Mouse (Mus musculus) limb, embryonic 15.5 days (tissue): ENCODE results near the gene Lrmda. TPM values are rescaled to one million over a fixed set of nuclear protein-coding genes. Genes with fewer than 3 reads are reported as not detected.
"Not testable (repeated sequence)": the region's sequence is repeated elsewhere in the genome, so short reads cannot be mapped to it uniquely, and the experiment has no call there.

ENCODE experiments used
- ATAC-seq: fragments of 200-750 bp; cut with Nextera tagmentation; 2 replicates; pipeline ENCODE4 v1.8.0; 2017; ENCODE audit warnings: low read depth, moderate TSS enrichment; ENCODE audit not compliant: insufficient number of reproducible peaks, low FRiP score, low TSS enrichment
- H3K27ac ChIP-seq: fragments of 300-500 bp; sonication (generic); 2 replicates; pipeline ENCODE4 v1.5.1; 2015; ENCODE audit warnings: moderate library complexity, mild to moderate bottlenecking, inconsistent platforms
- H3K27me3 ChIP-seq: fragments of 300-500 bp; sonication (generic); 2 replicates; pipeline ENCODE4 v1.6.1; 2015; ENCODE audit warnings: inconsistent platforms
- H3K36me3 ChIP-seq: fragments of 300-500 bp; sonication (generic); 2 replicates; pipeline ENCODE4 v1.6.1; 2015; ENCODE audit warnings: inconsistent platforms
- H3K4me1 ChIP-seq: fragments of 300-500 bp; sonication (generic); 2 replicates; pipeline ENCODE4 v1.6.1; 2015; ENCODE audit warnings: inconsistent platforms
- H3K4me2 ChIP-seq: fragments of 300-500 bp; sonication (generic); 2 replicates; pipeline ENCODE4 v1.6.1; 2015; ENCODE audit warnings: mild to moderate bottlenecking, inconsistent platforms
- H3K4me3 ChIP-seq: fragments of 300-500 bp; sonication (generic); 2 replicates; pipeline ENCODE4 v1.5.1; 2015; ENCODE audit warnings: mild to moderate bottlenecking, inconsistent platforms
- H3K9ac ChIP-seq: fragments of 300-500 bp; sonication (generic); 2 replicates; pipeline ENCODE4 v1.6.1; 2015; ENCODE audit warnings: inconsistent platforms
- H3K9me3 ChIP-seq: fragments of 300-500 bp; sonication (generic); 2 replicates; pipeline ENCODE4 v1.6.1; 2016; ENCODE audit warnings: inconsistent platforms
- WGBS: fragments of 180-500 bp; shearing (Covaris S2); methylation state at CpG from one replicate; pipeline ENCODE4 v1.1.7; 2015; 5-methylcytosine and 5-hydroxymethylcytosine counted together
- polyA plus RNA-seq: library from polyadenylated mRNA; unstranded; fragments of >200 nt; fragmentation: Nextera tagmentation; extraction: Ambion mirVana; gene quantifications from 2 replicates; pipeline ENCODE4 v1.2.1, GENCODE M21; 2015

Lrmda gene
- polyA plus RNA-seq, 1 experiment from 2014 or later: 0.17 TPM

GRCm38 (mm10) chr14:22800020-22800419 lies 780.5 kb downstream of the Lrmda start:
- Histone ChIP-seq H3K4me1 (no peaks in the 10 kb centered on the region), H3K36me3 (no peaks in the 10 kb centered on the region), H3K4me2 (no peak overlapping the region), H3K4me3 (no peak overlapping the region), H3K9me3 (no peaks in the 10 kb centered on the region), H3K27me3 (0 out of 2 replicates have a peak, but pooled peaks cover 6% of the 10 kb centered on the region), H3K9ac (no peak overlapping the region), H3K27ac (no peak overlapping the region)
- 50% methylated on average over 4 of the region's 4 CpGs for WGBS
- ATAC-seq: no peak

- Histone ChIP-seq H3K27ac (no peak overlapping the region), H3K4me1 (no peaks in the 10 kb centered on the region), H3K36me3 (no peaks in the 10 kb centered on the region), H3K4me3 (no peak overlapping the region), H3K4me2 (no peak overlapping the region), H3K9me3 (no peaks in the 10 kb centered on the region), H3K9ac (no peak overlapping the region), H3K27me3 (0 out of 2 replicates have a peak, but pooled peaks cover 6% of the 10 kb centered on the region)
- WGBS: 63% methylated on average over 13 of the region's 13 CpGs
- ATAC-seq: no peak
These were observed 781.5 kb downstream of the Lrmda start for GRCm38 (mm10) chr14:22800871-22801636.

- not testable (repeated sequence) for H3K4me2 ChIP-seq, H3K9ac ChIP-seq, H3K4me3 ChIP-seq, ATAC-seq, H3K27ac ChIP-seq, H3K4me1 ChIP-seq, H3K27me3 ChIP-seq, H3K9me3 ChIP-seq, H3K36me3 ChIP-seq
- 83% methylated on average over 4 of the region's 4 CpGs for WGBS
These were observed 782.2 kb downstream of the Lrmda start for GRCm38 (mm10) chr14:22801714-22802113.

GRCm38 (mm10) chr14:22807324-22807723 lies 787.8 kb downstream of the Lrmda start:
- Histone ChIP-seq H3K36me3 (no peaks in the 10 kb centered on the region), H3K9ac (no peak overlapping the region), H3K4me1 (peaks cover 31% of the 10 kb centered on the region), H3K4me2 (no peak overlapping the region), H3K9me3 (no peaks in the 10 kb centered on the region), H3K27me3 (0 out of 2 replicates have a peak, but pooled peaks cover 3% of the 10 kb centered on the region), H3K4me3 (no peak overlapping the region), H3K27ac (no peak overlapping the region)
- no peak for ATAC-seq
- 14% methylated on average over 3 of the region's 3 CpGs for WGBS

GRCm38 (mm10) chr14:22807726-22808594 lies 788.4 kb downstream of the Lrmda start:
- 2% methylated on average over 20 of the region's 20 CpGs for WGBS
- Histone ChIP-seq H3K9ac (no peak overlapping the region), H3K4me1 (peaks cover 31% of the 10 kb centered on the region)

GRCm38 (mm10) chr14:22808595-22809166 lies 789.2 kb downstream of the Lrmda start:
- no peak overlapping the region for H3K4me3 ChIP-seq
- peaks cover 34% of the 10 kb centered on the region for H3K4me1 ChIP-seq
- no peak overlapping the region for H3K27ac ChIP-seq
- 0 out of 2 replicates have a peak, but pooled peaks cover 3% of the 10 kb centered on the region for H3K27me3 ChIP-seq
- H3K9me3 ChIP-seq: no peaks in the 10 kb centered on the region
- 0 out of 2 replicates have a peak, but pooled peaks have one; percentile 14 for ATAC-seq
- no peak overlapping the region for H3K4me2 ChIP-seq
- H3K9ac ChIP-seq: no peak overlapping the region
- H3K36me3 ChIP-seq: no peaks in the 10 kb centered on the region
- 37% methylated on average over 5 of the region's 5 CpGs for WGBS

More at GRCm38 (mm10) chr14:22807726-22808594, 788.4 kb downstream of the Lrmda start:
- Histone ChIP-seq H3K27me3 (0 out of 2 replicates have a peak, but pooled peaks cover 3% of the 10 kb centered on the region), H3K4me2 (peak overlapping the region; percentile 41), H3K4me3 (no peak overlapping the region), H3K27ac (no peak overlapping the region), H3K36me3 (no peaks in the 10 kb centered on the region), H3K9me3 (no peaks in the 10 kb centered on the region)
- ATAC-seq: peak; percentile 82

GRCm38 (mm10) chr14:22809229-22809628 lies 789.7 kb downstream of the Lrmda start:
- H3K4me3 ChIP-seq: no peak overlapping the region
- H3K27ac ChIP-seq: peak overlapping the region; percentile 69
- ATAC-seq: no peak
- H3K9ac ChIP-seq: no peak overlapping the region
- no peak overlapping the region for H3K4me2 ChIP-seq
- H3K4me1 ChIP-seq: peaks cover 38% of the 10 kb centered on the region
- 0 out of 2 replicates have a peak, but pooled peaks cover 3% of the 10 kb centered on the region for H3K27me3 ChIP-seq
- no peaks in the 10 kb centered on the region for H3K9me3 ChIP-seq
- WGBS: 58% methylated on average over 3 of the region's 3 CpGs
- no peaks in the 10 kb centered on the region for H3K36me3 ChIP-seq

- Histone ChIP-seq H3K9ac (no peak overlapping the region), H3K4me1 (peaks cover 38% of the 10 kb centered on the region), H3K4me3 (no peak overlapping the region), H3K4me2 (no peak overlapping the region), H3K27me3 (no peaks in the 10 kb centered on the region), H3K27ac (no peak overlapping the region), H3K36me3 (no peaks in the 10 kb centered on the region), H3K9me3 (no peaks in the 10 kb centered on the region)
- 50% methylated on average over 1 of the region's 1 CpGs for WGBS
- no peak for ATAC-seq
These were observed 791.0 kb downstream of the Lrmda start for GRCm38 (mm10) chr14:22810531-22810930.

- Histone ChIP-seq H3K9ac (no peak overlapping the region), H3K9me3 (no peaks in the 10 kb centered on the region), H3K27ac (no peak overlapping the region), H3K27me3 (no peaks in the 10 kb centered on the region), H3K4me2 (no peak overlapping the region), H3K4me3 (no peak overlapping the region), H3K4me1 (peaks cover 33% of the 10 kb centered on the region), H3K36me3 (no peaks in the 10 kb centered on the region)
- ATAC-seq: no peak
- 53% methylated on average over 6 of the region's 6 CpGs for WGBS
These were observed 793.3 kb downstream of the Lrmda start for GRCm38 (mm10) chr14:22812824-22813223.

- no peaks in the 10 kb centered on the region for H3K9me3 ChIP-seq
- peaks cover 31% of the 10 kb centered on the region for H3K4me1 ChIP-seq
- H3K4me3 ChIP-seq: no peak overlapping the region
- H3K27me3 ChIP-seq: no peaks in the 10 kb centered on the region
- WGBS: 27% methylated on average over 7 of the region's 7 CpGs
- no peak overlapping the region for H3K27ac ChIP-seq
- H3K36me3 ChIP-seq: no peaks in the 10 kb centered on the region
- no peak overlapping the region for H3K9ac ChIP-seq
- no peak overlapping the region for H3K4me2 ChIP-seq
- ATAC-seq: no peak
These were observed 793.9 kb downstream of the Lrmda start for GRCm38 (mm10) chr14:22813389-22813788.

GRCm38 (mm10) chr14:22814811-22815345 lies 795.4 kb downstream of the Lrmda start:
- Histone ChIP-seq H3K9ac (no peak overlapping the region), H3K4me1 (peaks cover 20% of the 10 kb centered on the region), H3K4me3 (no peak overlapping the region), H3K36me3 (no peaks in the 10 kb centered on the region), H3K27me3 (no peaks in the 10 kb centered on the region), H3K9me3 (no peaks in the 10 kb centered on the region), H3K27ac (no peak overlapping the region), H3K4me2 (no peak overlapping the region)
- no peak for ATAC-seq
- WGBS: 37% methylated on average over 9 of the region's 9 CpGs
